Mouse (Mus musculus): ENCODE results near the gene Supt3.

The Supt3 gene

DNA sequence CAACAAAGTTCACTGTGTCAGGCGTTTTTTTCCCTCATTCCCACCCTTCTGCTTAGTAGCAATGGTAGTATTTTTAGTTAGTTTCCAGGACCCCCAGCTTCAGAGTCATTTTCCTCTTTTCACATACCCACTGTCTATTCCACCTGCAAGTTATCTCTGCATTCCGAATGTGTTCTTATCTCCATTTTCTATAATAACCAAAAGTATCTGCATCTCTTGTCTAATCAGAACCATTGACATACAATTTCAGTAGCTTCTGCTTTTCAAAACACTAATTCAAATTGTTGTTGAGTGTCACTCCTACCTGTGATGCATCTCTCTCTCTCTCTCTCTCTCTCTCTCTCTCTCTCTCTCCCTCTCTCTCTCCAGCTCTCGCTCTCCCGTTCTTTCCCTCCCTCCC lies 3.4 kb downstream of the Supt3 start:
- no peak for DNase-seq (ENCODE audit: low read depth, low spot score)

DNA sequence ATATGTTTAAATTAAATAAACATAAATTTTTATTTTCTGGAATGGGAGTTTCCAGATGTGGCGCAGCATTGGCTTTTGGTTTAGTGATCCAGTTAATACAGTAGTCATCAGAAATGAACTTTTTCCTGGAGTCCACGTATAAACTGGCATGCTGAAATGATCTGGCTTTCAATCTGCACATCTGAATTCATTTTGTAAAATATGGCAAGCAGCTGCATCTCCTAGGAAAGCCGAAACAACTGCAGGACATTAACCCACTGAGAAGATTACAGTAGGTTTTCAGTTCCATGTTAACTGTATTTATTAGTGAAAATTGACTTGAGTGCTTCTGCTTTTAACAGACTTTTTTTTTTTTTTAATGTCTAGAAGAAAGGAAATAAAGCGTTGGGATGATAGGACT lies 5.4 kb downstream of the Supt3 start:
- DNase-seq (ENCODE audit: low read depth, low spot score), result no peak

DNA sequence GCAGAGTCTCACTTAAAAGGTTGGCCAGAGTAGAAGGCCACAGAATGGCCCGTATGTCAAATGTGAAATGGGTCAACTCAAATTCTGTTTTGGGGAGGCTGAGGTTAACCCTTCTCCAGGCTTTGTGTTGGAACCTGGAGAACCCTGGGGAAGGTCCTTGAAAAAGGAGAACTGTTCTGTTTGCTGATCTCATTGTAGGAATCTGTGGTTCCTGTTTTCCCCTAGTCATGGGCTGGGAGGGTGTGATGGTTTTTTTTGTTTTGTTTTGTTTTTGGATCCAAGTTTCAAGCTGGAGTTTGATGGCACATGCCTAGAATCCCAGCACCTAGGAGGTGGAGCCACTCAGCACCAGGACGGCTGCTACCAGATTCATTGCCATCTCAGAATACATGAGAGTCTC lies 6.2 kb downstream of the Supt3 start:
- no peak for DNase-seq (ENCODE audit: low read depth, low spot score)

DNA sequence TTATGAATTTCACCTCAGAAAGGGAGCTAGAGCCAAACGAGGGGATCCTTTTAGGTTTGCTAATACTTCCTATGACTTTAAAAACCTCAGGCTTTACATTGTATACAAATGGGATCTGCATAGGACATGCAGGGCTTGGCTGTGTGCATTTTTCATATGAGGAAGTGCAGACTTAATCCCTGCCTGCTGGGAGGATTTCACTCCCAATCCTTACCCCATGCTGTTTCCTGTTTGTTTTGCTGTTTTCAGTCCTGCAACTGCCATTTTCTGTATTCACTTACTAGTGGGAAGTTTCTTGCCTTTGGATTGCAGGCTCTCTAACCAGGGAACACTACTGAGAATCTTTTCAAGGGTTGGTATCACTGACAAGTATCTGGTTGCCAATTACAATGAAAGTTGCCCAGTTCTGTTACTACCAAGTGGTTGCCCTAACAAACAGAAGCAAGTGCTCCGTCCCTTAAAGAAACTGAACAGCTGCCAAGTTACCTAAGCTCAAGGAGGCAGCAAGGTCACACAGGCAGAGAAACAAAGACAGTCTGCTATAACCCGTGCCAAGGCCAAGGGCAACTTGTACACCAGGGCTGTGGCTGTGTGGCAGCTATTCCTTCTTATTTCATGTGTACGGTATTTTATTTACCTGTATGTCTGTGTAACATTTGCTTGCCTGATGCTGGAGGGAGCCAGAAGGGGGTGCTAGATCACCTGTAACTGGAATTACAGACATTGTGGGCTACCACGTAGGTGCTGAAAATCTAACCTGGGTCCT lies 12.2 kb downstream of the Supt3 start:
- no peak for DNase-seq (ENCODE audit: low read depth, low spot score)

DNA sequence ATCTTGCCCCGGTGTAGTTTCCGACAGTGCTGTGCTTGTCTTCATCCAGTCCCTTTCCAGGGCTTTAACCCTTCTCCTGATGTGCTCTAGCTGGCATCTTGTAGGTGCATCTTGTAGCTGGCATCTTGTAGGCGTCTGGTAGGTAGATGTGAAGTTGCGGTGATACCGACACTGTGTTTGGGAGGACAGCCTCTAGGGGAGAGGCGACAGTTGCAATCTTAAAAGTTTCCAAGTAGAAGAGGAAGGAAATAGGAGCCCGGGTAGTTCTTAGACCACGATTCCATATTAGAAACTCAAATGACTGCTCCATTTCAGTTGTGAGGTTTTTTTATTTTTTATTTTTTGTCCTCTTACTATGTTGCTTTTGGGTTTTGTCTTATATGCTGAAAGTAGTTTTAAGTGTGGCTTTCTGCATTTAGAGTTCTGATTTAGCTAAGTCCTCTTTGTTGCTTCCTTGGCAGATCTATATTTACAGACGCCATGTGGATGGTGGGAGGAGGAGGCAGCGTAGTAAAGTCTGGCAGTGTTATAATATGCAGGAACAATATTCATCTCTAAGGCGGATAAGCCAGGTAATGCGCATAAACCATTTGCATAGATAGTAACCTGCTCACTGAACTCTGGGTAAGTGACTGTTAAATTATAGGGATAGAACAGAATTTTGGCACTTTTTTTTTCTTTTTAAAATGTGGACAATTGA lies 15.4 kb downstream of the Supt3 start:
- DNase-seq (ENCODE audit: low read depth, low spot score), result no peak

DNA sequence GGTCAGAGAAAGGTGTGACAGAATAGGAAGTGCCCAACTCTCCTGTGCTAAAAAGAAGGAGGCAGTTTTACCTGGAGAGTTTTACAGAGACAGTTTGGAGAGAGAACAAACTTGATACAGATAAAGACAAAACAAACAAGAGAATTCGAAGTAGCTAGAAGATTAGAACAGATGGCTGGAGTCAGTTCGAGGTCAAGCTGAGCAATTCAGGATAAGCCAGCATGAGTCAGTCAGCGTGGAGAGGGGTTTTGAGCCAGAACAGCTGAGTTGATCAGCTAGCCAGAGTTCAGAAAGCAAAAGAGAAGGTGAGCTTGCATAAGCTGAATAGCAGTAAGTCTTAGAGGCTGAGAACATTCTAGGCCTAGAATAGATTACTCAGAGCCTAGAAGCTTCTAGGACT lies 20.4 kb downstream of the Supt3 start:
- DNase-seq (ENCODE audit: low read depth, low spot score), result no peak

DNA sequence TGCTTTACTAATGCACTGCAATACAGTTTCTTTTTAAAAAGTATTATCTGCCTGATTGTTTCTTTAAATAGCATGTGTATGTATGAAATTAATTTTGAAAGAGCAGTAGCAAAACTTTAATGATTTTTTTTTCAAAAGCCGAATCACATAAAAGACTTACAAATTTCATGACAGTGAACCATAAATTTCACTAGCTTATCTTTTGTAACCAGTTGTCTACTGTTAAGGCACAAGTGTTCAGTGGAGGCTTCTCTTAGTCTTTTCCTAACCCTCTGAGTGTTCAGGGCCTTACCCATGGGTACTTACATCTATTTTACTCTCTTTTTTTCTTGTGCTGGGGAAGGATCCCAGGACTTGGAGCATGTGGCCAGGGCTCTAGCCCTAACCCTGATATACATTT lies 30.1 kb downstream of the Supt3 start:
- DNase-seq (ENCODE audit: low read depth, low spot score), result no peak

DNA sequence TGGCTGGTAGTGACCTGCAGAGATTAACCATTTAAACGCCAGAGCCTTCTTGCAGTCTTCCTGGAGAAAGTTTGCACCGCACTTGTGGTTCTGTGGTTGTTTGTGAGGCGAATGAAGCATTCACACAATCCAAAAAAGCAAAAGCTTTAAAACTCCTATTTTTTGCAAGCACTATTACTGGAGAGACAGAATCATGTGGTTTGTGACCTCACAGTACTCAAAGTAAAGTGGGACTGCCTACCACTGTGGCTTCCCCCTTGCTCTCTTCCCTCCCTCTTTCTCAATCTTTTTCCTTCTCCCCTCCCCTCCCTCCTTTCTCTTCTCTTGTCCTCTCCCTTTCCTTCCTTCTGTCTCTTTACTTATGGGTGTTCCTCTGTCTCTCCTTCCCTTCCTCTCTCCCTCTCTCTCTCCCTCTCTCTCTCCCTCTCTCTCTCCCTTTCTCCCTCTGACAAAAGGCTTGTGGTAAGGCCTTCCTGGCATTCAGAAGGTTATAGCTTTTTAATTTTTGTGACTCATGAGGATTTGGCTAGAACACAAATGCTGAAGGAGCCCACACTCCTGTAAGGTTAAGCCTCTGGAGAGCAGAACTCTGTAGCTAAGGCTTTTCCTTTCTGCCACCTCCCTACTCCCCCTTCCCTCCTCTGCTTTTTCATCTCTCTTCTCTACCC lies 37.7 kb downstream of the Supt3 start, which contains the start of gene Runx2:
Gene Runx2, minus strand, starts transcription at position 290 of the 668 bp plus-strand sequence.
- DNase-seq (ENCODE audit: low read depth, low spot score), result no peak

DNA sequence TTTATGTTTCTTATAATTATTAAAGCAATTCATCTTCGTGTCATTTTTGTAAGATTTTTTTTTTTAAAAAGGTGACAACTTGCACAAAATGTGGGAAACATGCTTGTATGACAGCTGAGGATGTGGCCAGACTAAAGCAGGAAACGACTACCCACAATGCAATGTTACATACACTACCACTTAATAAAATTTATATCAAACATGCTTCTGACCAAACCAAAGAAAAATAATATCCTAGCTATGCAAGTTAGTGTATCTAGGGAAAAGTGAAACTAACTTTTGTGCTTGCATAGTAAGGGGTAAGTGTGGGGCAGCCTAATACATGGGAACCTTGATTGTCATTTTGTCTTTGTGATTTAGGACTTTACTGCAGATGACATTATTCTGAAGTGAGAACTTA lies 41.9 kb downstream of the Supt3 start:
- DNase-seq (ENCODE audit: low read depth, low spot score), result peak; percentile 8

DNA sequence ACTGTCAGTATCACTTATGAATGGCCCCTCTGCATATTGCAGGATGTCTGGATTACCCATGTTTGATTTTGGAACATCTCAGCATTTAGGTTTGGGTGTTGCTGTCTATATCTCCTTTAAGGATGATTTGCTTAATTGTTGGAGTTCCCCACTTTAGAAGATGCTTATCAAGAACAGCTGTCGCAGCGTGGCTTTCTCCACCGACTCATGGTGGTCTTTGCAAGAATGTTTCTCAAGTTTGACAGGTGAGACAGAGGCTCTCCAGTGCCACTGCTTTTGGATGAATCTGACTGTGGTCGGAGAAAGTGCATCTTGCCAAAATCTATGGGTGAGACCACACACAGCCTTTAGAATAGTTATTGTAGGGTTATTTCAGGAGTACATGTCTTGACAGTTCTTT lies 42.9 kb downstream of the Supt3 start:
- DNase-seq (ENCODE audit: low read depth, low spot score), result no peak

DNA sequence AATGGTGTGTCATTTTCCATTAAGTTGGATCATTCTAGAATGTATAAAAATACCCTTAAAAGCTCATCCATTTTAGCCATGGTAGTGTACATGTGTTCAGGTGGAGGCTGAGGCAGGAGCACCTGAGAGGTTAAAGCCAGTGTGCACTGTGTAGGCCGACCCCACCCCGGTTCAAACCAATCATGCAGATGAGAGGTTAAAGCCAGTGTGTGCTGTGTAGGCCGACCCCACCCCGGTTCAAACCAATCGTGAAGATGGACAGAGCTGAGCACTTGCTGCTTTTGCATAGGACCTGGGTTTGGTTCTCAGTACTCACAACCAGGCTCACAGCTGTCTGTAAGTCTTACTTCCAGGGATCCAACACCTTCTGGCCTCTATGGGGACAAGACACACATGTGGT lies 45.0 kb downstream of the Supt3 start:
- DNase-seq (ENCODE audit: low read depth, low spot score), result no peak

DNA sequence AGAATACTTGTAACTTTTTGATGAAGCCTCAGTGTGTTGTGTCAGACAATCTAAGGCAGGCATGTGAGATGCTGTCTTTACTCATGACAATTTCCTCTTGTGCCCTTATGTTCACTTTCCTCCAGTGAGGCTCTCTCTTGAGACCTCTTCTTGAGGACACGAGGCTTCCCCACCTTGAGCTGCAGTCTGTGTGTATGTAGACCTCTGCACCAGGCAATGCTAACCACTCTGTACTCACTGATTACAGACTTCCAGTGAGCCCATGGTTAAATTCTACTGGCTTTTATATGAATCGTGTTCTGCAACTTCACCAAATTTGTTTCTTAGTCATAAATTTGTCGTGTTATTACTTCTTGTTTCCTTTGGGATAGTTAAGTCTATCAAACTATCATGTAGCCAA lies 50.2 kb downstream of the Supt3 start:
- no peak for DNase-seq (ENCODE audit: low read depth, low spot score)

DNA sequence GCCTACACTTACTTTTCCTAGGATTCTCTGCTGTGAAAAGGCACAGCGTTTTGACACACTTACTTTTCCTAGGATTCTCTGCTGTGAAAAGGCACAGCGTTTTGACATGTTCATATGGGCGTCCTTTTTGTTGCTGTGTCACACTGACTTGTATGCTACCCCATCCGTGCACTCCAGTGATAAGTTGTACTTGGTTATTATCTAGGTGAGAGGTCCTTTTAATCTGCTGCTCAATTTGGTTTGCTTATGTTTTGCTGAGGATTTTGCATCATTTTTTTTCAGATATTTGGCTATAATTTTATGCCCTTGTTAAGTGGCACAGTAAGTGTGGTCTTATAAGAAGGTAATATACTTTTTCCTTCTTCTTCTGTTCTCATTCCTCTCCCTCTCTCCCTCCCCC lies 51.0 kb downstream of the Supt3 start:
- DNase-seq (ENCODE audit: low read depth, low spot score), result no peak

DNA sequence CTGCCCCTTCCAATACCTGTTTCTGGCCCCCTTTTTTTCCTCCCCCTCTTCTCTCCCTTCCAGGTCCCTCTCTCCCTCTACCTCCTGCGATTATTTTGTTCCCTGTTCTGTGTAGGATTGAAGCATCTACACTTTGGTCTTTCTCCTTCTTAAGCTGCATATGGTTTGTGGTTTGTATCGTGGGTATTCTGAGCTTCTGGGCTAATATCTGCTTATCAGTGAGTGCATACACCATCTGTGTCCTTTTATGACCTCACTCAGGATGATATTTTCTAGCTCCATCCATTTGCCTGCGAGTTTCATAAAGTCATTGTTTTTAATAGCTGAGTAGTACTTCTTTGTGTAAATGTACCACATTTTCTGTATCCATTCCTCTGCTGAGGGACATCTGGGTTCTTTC lies 52.6 kb downstream of the Supt3 start:
- DNase-seq (ENCODE audit: low read depth, low spot score), result no peak

DNA sequence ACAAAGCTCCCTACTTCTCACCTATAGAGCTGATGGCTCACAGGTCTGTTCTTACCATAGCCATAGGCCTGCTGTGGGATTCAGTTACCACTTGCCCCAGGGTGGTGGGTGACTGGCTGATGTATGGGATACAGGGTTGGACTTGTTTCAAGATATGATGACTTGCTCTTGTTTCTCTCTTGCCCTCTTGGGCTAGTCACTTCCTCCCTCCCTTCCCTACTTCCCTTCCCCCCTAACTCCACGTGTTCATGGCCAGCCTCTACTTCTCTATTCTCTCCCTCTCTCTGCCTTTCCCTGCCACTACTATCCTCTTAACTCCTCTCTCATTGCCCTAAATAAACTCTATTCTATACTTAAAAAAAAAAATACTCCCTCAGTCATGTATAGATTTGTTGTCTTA lies 54.2 kb downstream of the Supt3 start:
- DNase-seq (ENCODE audit: low read depth, low spot score), result no peak

DNA sequence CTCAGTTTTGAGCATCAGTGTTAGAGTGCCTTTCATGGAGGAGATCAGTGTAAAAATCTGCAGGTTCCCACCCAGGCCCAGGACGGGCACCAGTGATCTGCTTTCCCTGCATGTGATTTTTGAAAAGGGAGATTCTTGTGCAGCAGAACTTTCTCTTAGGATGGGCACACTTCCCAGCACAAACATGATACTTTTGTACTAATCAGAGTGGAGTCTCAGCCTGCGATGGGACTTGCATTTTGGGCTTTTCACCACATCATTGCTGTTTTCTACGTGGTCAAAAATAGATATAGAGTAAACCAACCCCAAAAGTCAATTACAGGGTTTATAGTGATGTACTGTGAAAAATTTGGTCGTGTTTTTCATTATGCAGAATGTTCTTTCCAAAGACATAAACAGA lies 65.2 kb downstream of the Supt3 start:
- no peak for DNase-seq (ENCODE audit: low read depth, low spot score)

DNA sequence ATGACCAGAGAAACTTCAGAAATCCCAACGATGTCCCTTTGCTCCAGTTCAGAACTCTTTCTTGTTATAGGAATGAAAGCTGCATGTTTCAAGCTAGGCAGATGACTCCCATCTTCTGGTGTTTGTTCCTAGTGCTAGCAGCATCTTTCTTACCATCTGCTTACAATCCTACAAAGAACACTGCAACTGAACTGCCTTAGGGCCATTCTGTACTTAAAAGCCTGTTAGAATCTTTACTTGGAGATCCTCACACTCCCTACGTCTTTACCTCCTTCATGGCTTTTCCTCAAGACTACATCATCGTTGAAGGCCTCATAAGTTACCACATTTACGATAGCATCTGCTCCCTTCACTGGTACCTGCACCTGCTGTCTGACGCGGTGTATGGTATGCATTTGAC lies 86.2 kb downstream of the Supt3 start:
- DNase-seq (ENCODE audit: low read depth, low spot score), result no peak

DNA sequence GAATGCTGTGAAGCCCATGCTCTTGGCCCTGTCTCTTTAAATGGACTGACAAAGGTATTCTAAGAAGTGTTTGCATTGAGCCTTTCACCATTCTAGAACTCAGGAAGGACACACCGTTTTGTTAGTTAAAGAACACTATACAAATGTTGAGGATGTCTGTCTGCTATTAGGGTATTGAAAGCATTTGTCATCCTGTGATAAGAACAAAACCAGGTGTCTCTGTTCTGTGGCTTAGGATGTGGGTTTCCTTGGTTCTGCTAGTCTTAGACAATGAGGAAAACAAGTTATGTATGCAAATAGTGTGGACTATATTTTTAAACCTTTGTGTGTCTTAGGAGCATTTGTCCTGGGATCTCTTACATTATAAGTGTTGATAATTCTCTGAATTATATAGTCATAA lies 116.6 kb downstream of the Supt3 start:
- DNase-seq (ENCODE audit: low read depth, low spot score), result peak; percentile 31

DNA sequence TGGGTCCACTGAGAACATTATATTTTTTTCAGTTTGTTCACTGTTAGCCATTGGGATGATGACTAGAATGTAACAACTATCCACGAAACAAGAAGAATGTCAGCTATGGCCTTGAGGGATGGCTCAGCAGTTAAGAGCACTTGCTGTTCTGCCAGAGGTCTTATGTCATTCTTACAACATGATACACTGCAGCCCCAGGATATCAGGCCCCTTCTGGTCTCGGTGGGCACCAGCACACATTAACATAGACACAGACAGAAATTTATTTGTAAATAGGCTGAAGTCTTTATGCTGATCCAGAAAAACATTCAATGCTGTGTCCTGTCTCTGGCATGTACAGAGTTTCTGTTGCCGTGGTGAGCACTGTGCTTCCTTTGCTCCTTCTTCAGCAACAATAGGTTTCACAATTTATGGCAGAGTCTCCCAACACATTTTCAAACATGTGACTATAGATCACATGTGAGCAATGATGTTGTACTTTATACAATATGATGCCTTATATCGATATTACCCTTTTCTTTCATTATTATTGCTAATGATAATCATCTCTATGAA lies 166.7 kb downstream of the Supt3 start:
- no peak for DNase-seq (ENCODE audit: low read depth, low spot score)

DNA sequence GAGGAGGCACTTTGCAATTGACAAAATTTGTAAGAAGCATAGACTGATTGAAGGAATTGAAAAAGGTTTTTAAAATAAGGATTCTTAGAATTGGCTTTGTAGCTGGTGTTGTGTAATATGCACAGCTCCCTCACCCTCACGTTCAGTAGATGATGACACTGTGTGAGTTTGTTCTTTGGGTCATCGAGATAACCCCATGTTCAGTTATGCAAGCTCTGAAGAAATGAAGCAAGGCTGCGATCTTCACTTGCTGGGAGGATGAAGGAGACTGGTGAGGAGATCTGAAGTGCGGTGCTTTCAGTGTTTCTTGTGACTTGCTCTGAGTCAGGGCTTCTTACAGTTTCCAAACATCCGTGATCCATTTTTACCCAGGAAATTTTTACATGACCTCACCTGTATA lies 168.4 kb downstream of the Supt3 start:
- DNase-seq (ENCODE audit: low read depth, low spot score), result no peak

DNA sequence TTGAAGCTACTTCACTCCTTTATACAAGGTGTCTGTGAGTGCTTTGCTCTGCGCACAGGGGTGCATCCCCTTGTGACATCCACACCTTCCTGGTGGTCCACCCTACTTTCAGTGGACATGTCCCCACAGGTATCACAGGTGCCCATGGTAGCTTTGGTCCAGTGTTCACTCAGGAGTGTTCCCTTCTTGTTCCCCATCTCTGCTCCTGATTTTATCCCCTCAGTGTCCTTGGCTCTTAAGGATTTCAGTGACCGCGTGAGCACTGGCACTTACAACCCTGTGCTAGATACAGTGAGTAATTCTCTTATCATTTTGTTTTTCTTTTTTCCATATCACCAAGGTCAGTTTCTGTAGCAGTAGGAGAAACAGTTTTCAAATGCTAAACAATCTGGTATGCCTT lies 171.4 kb downstream of the Supt3 start:
- DNase-seq (ENCODE audit: low read depth, low spot score), result no peak

DNA sequence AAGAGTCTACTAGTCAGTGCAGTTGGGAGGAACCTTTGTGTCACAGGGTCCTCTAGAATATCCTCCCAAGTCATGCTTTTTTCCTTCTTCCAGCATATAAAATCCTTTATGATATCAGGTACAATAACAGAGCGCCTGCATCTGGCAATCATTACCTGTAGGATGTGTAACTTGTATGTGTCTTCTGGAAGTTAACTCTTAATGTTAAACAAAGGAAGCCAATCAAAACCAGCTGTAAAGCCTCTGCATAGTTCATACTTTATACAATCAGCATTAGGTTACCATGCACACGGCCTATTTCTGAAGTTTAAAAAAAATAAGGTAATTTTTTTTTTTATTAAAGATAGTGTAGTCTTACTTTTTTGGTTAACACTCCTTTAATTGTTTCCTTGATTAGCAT lies 179.7 kb downstream of the Supt3 start:
- DNase-seq (ENCODE audit: low read depth, low spot score), result no peak

All from CD4-positive helper T cell, adult 2 months (primary cell).